Mouse (Mus musculus) MEL (cell line): ENCODE measurements around the gene Otof. TPM values are rescaled to one million over a fixed set of nuclear protein-coding genes. Genes with fewer than 3 reads are reported as not detected.
A peak's percentile ranks its signal among the peaks of the same experiment; 100 is the strongest.

Experiments
- DNase-seq: peaks from one replicate; pipeline ENCODE4 v3.0.0; 2011; ENCODE audit warnings: low read depth, low spot score
- H3K27ac ChIP-seq: 2 replicates; pipeline ENCODE4 v1.5.1; 2012; ENCODE audit warnings: low read depth, mild to moderate bottlenecking, control low read depth, low read length, moderate library complexity; ENCODE audit not compliant: control insufficient read depth
- H3K27me3 ChIP-seq, 2 experiments: fragments of 150-350 bp in 1 of 2; sonication (generic) in 1 of 2; 2 replicates each; pipeline ENCODE4 v1.6.1; 2012; ENCODE audit warnings: low read length in 2 of 2, mild to moderate bottlenecking in 2 of 2, improper control_type of control experiment in 1 of 2, moderate library complexity in 1 of 2; ENCODE audit not compliant: insufficient read depth in 2 of 2, control insufficient read depth in 1 of 2
- H3K36me3 ChIP-seq, 2 experiments: 2 replicates each; pipeline ENCODE4 v1.6.1; 2012 to 2014; ENCODE audit warnings: low read length in 2 of 2, improper control_type of control experiment in 1 of 2, inconsistent platforms in 1 of 2, mild to moderate bottlenecking in 1 of 2; ENCODE audit not compliant: insufficient read depth in 2 of 2, control insufficient read depth in 1 of 2
- H3K4me1 ChIP-seq, 2 experiments: fragments of 150-350 bp in 1 of 2; sonication (generic) in 1 of 2; 2 replicates each; pipeline ENCODE4 v1.6.1; 2012; ENCODE audit warnings: low read length in 2 of 2, improper control_type of control experiment in 1 of 2, mild to moderate bottlenecking in 1 of 2; ENCODE audit not compliant: insufficient read depth in 2 of 2, control insufficient read depth in 1 of 2
- H3K4me3 ChIP-seq, 2 experiments: fragments of 150-350 bp in 1 of 2; sonication (generic) in 1 of 2; 2 replicates each; pipeline ENCODE4 v1.5.1; 2012; ENCODE audit warnings: low read depth in 2 of 2, low read length in 2 of 2, mild to moderate bottlenecking in 2 of 2, moderate library complexity in 2 of 2, control low read depth in 1 of 2, improper control_type of control experiment in 1 of 2; ENCODE audit not compliant: control insufficient read depth in 1 of 2, insufficient read depth in 1 of 2
- H3K79me2 ChIP-seq: 2 replicates; pipeline ENCODE4 v1.6.1; 2012; ENCODE audit warnings: mild to moderate bottlenecking, low read length, moderate library complexity; ENCODE audit not compliant: control insufficient read depth, poor library complexity, insufficient read depth
- H3K9ac ChIP-seq: 2 replicates; pipeline ENCODE4 v1.6.1; 2012; ENCODE audit warnings: low read depth, mild to moderate bottlenecking, control low read depth, low read length, moderate library complexity; ENCODE audit not compliant: control insufficient read depth, poor library complexity, severe bottlenecking
- H3K9me3 ChIP-seq: fragments of 150-350 bp; sonication (generic); replicated peaks from 2 replicates; pipeline ENCODE4 v1.6.1; 2012; ENCODE audit warnings: mild to moderate bottlenecking, low read length, improper control_type of control experiment, moderate library complexity; ENCODE audit not compliant: insufficient read depth
- BHLHE40 ChIP-seq: IDR thresholded peaks from 2 replicates; pipeline ENCODE4 v1.6.1; 2012; ENCODE audit warnings: low read depth, mild to moderate bottlenecking, inconsistent platforms, low read length, improper control_type of control experiment, borderline replicate concordance
- CHD1 ChIP-seq: IDR thresholded peaks from 2 replicates; pipeline ENCODE4 v1.6.1; 2012; ENCODE audit warnings: low read depth, mild to moderate bottlenecking, inconsistent platforms, low read length, improper control_type of control experiment
- CHD2 ChIP-seq: IDR thresholded peaks from 2 replicates; pipeline ENCODE4 v1.6.1; 2011; ENCODE audit warnings: low read length, improper control_type of control experiment
- CTCF ChIP-seq, 3 experiments: IDR thresholded peaks in 2 of 3; conservative IDR thresholded peaks in 1 of 3; 2 replicates each; pipeline ENCODE4 v1.5.1; 2011 to 2012; ENCODE audit warnings: low read length in 3 of 3, low read depth in 2 of 3, mild to moderate bottlenecking in 2 of 3, improper control_type of control experiment in 1 of 3, inconsistent platforms in 1 of 3, mixed read lengths in 1 of 3, moderate library complexity in 1 of 3; ENCODE audit not compliant: control insufficient read depth in 1 of 3, insufficient read depth in 1 of 3, poor library complexity in 1 of 3, severe bottlenecking in 1 of 3
- E2F4 ChIP-seq: IDR thresholded peaks from 2 replicates; pipeline ENCODE4 v1.6.1; 2011; ENCODE audit warnings: low read depth, low read length, improper control_type of control experiment, borderline replicate concordance
- ELF1 ChIP-seq: IDR thresholded peaks from 2 replicates; pipeline ENCODE4 v1.6.1; 2014; ENCODE audit warnings: low read depth, mild to moderate bottlenecking, inconsistent platforms, low read length, improper control_type of control experiment, moderate library complexity
- EP300 ChIP-seq, 2 experiments: IDR thresholded peaks; 2 replicates each; pipeline ENCODE4 v1.6.1; 2011; ENCODE audit warnings: improper control_type of control experiment in 2 of 2, low read length in 2 of 2, low read depth in 1 of 2, mild to moderate bottlenecking in 1 of 2
- ETS1 ChIP-seq: IDR thresholded peaks from 2 replicates; pipeline ENCODE4 v1.6.1; 2012; ENCODE audit warnings: low read depth, mild to moderate bottlenecking, inconsistent platforms, low read length, improper control_type of control experiment, moderate library complexity
- GABPA ChIP-seq: IDR thresholded peaks from 2 replicates; pipeline ENCODE4 v1.6.1; 2012; ENCODE audit warnings: low read depth, mild to moderate bottlenecking, inconsistent platforms, low read length, improper control_type of control experiment, moderate library complexity
- GATA1 ChIP-seq: IDR thresholded peaks from 2 replicates; pipeline ENCODE4 v1.6.1; 2011; ENCODE audit warnings: low read depth, low read length, improper control_type of control experiment
- HCFC1 ChIP-seq: IDR thresholded peaks from 2 replicates; pipeline ENCODE4 v1.6.1; 2012; ENCODE audit warnings: low read depth, mild to moderate bottlenecking, inconsistent platforms, low read length, improper control_type of control experiment, moderate library complexity
- JUND ChIP-seq: IDR thresholded peaks from 2 replicates; pipeline ENCODE4 v1.6.1; 2011; ENCODE audit warnings: low read depth, mild to moderate bottlenecking, improper control_type of control experiment, low read length
- MAFK ChIP-seq: IDR thresholded peaks from 2 replicates; pipeline ENCODE4 v1.6.1; 2011; ENCODE audit warnings: low read depth, mild to moderate bottlenecking, low read length, improper control_type of control experiment, borderline replicate concordance
- MAX ChIP-seq: IDR thresholded peaks from 2 replicates; pipeline ENCODE4 v1.6.1; 2011; ENCODE audit warnings: low read length, improper control_type of control experiment
- MAZ ChIP-seq: IDR thresholded peaks from 2 replicates; pipeline ENCODE4 v1.6.1; 2012; ENCODE audit warnings: low read depth, mild to moderate bottlenecking, inconsistent platforms, low read length, improper control_type of control experiment
- MEF2A ChIP-seq: IDR thresholded peaks from 2 replicates; pipeline ENCODE4 v1.6.1; 2014; ENCODE audit warnings: low read depth, mild to moderate bottlenecking, inconsistent platforms, low read length, improper control_type of control experiment; ENCODE audit not compliant: poor library complexity, insufficient replicate concordance, severe bottlenecking; ENCODE audit errors: extremely low read depth
- MXI1 ChIP-seq: IDR thresholded peaks from 2 replicates; pipeline ENCODE4 v1.6.1; 2011; ENCODE audit warnings: mild to moderate bottlenecking, low read depth, low read length, improper control_type of control experiment
- MYB ChIP-seq: IDR thresholded peaks from 2 replicates; pipeline ENCODE4 v1.6.1; 2011; ENCODE audit warnings: mild to moderate bottlenecking, low read depth, low read length, improper control_type of control experiment
- MYC ChIP-seq: IDR thresholded peaks from 2 replicates; pipeline ENCODE4 v1.6.1; 2011; ENCODE audit warnings: low read depth, mild to moderate bottlenecking, low read length, improper control_type of control experiment, moderate library complexity
- NRF1 ChIP-seq: IDR thresholded peaks from 2 replicates; pipeline ENCODE4 v1.6.1; 2014; ENCODE audit warnings: low read depth, mild to moderate bottlenecking, inconsistent platforms, low read length, improper control_type of control experiment, moderate library complexity; ENCODE audit not compliant: poor library complexity, insufficient read depth, severe bottlenecking
- POLR2A ChIP-seq, 2 experiments: IDR thresholded peaks; 2 replicates each; pipeline ENCODE4 v1.6.1; 2011 to 2012; ENCODE audit warnings: low read length in 2 of 2, mild to moderate bottlenecking in 2 of 2, control low read depth in 1 of 2, improper control_type of control experiment in 1 of 2, low read depth in 1 of 2, moderate library complexity in 1 of 2; ENCODE audit not compliant: control insufficient read depth in 1 of 2, insufficient read depth in 1 of 2, poor library complexity in 1 of 2
- POLR2AphosphoS2 ChIP-seq: IDR thresholded peaks from 2 replicates; pipeline ENCODE4 v1.6.1; 2011; ENCODE audit warnings: low read length, improper control_type of control experiment
- POLR2AphosphoS5 ChIP-seq: IDR thresholded peaks from 2 replicates; pipeline ENCODE4 v1.6.1; 2012; ENCODE audit warnings: low read depth, borderline replicate concordance, mild to moderate bottlenecking, inconsistent platforms, low read length, moderate library complexity, mixed read lengths
- RAD21 ChIP-seq: IDR thresholded peaks from 2 replicates; pipeline ENCODE4 v1.6.1; 2011; ENCODE audit warnings: mild to moderate bottlenecking, low read depth, low read length, improper control_type of control experiment
- SIN3A ChIP-seq: IDR thresholded peaks from 2 replicates; pipeline ENCODE4 v1.6.1; 2012; ENCODE audit warnings: low read length, improper control_type of control experiment, inconsistent platforms
- SMC3 ChIP-seq: IDR thresholded peaks from 2 replicates; pipeline ENCODE4 v1.6.1; 2011; ENCODE audit warnings: low read depth, low read length, improper control_type of control experiment
- TBP ChIP-seq: IDR thresholded peaks from 2 replicates; pipeline ENCODE4 v1.8.0; 2011; ENCODE audit warnings: low read depth, low read length, improper control_type of control experiment
- TCF12 ChIP-seq: IDR thresholded peaks from 2 replicates; pipeline ENCODE4 v1.6.1; 2014; ENCODE audit warnings: low read depth, mild to moderate bottlenecking, inconsistent platforms, low read length, improper control_type of control experiment, moderate library complexity
- UBTF ChIP-seq: IDR thresholded peaks from 2 replicates; pipeline ENCODE4 v1.6.1; 2012; ENCODE audit warnings: low read depth, mild to moderate bottlenecking, inconsistent platforms, low read length, improper control_type of control experiment, moderate library complexity, borderline replicate concordance; ENCODE audit not compliant: insufficient read depth
- USF1 ChIP-seq: IDR thresholded peaks from 2 replicates; pipeline ENCODE4 v1.6.1; 2014; ENCODE audit warnings: low read depth, mild to moderate bottlenecking, inconsistent platforms, low read length, improper control_type of control experiment, moderate library complexity
- USF2 ChIP-seq, 2 experiments: IDR thresholded peaks; 2 replicates each; pipeline ENCODE4 v1.6.1; 2011 to 2012; ENCODE audit warnings: improper control_type of control experiment in 2 of 2, low read length in 2 of 2, borderline replicate concordance in 1 of 2, inconsistent platforms in 1 of 2, low read depth in 1 of 2, mild to moderate bottlenecking in 1 of 2; ENCODE audit not compliant: insufficient read depth in 1 of 2
- ZC3H11A ChIP-seq: IDR thresholded peaks from 2 replicates; pipeline ENCODE4 v1.6.1; 2012; ENCODE audit warnings: low read depth, mild to moderate bottlenecking, inconsistent platforms, low read length, improper control_type of control experiment
- ZKSCAN1 ChIP-seq: IDR thresholded peaks from 2 replicates; pipeline ENCODE4 v1.6.1; 2012; ENCODE audit warnings: low read depth, mild to moderate bottlenecking, inconsistent platforms, low read length, improper control_type of control experiment, moderate library complexity
- ZMIZ1 ChIP-seq: IDR thresholded peaks from 2 replicates; pipeline ENCODE4 v1.6.1; 2012; ENCODE audit warnings: low read depth, mild to moderate bottlenecking, inconsistent platforms, low read length, improper control_type of control experiment, moderate library complexity
- ZNF384 ChIP-seq: IDR thresholded peaks from 2 replicates; pipeline ENCODE4 v1.6.1; 2012; ENCODE audit warnings: low read depth, mild to moderate bottlenecking, inconsistent platforms, low read length, improper control_type of control experiment
- polyA plus RNA-seq, 2 experiments: library from polyadenylated mRNA; stranded (reverse) in 1 of 2; unstranded in 1 of 2; fragments of >175 nt in 1 of 2; fragments of >200 nt in 1 of 2; gene quantifications; 2 replicates each; pipeline versions ENCODE4 v1.2.1 to v1.2.4; 2012; ENCODE audit warnings: low replicate concordance in 2 of 2, low read depth in 1 of 2; ENCODE audit not compliant: insufficient read length in 2 of 2, insufficient read depth in 1 of 2, missing spikeins in 1 of 2
- total RNA-seq: library from RNA; depleted of rRNA; stranded (reverse); fragments of 300-350 nt; gene quantifications from 2 replicates; pipeline ENCODE4 v1.2.3, GENCODE M21; 2012

The Otof gene
- total and polyA plus RNA-seq, 3 experiments = 0.01 TPM; not detected in 2

- DNase-seq = peak; percentile 79
- Histone ChIP-seq H3K27me3 (peaks cover 7 to 27% of the 10 kb centered on the region in 2 experiments), H3K9ac (no peak overlapping the region)
- TF ChIP-seq ZKSCAN1 (no peak), RAD21 (peak; percentile 73), UBTF (no peak), GABPA (no peak), MAFK (no peak), EP300 (IDR thresholded peaks at IDR 0.05; ENCODE audit: low read depth in 1 of 2, low read length in 2 of 2) (no peak), MXI1 (no peak), SIN3A (no peak), ZMIZ1 (no peak), USF1 (no peak), MEF2A (no peak), ELF1 (no peak), USF2 (IDR thresholded peaks at IDR 0.05; ENCODE audit: borderline replicate concordance in 1 of 2, insufficient read depth in 1 of 2, low read depth in 1 of 2, low read length in 2 of 2) (no peak), MAZ (no peak), CTCF (IDR thresholded peaks at IDR 0.05 in 2 of 3, conservative IDR thresholded peaks at IDR 0.05 in 1 of 3; ENCODE audit: control insufficient read depth in 1 of 3, insufficient read depth in 1 of 3, low read depth in 2 of 3, low read length in 3 of 3, poor library complexity in 1 of 3, severe bottlenecking in 1 of 3) (peak; percentile 79 to 94 (median 85)), HCFC1 (no peak), ETS1 (no peak), GATA1 (no peak), MAX (no peak), TCF12 (no peak), CHD2 (no peak), CHD1 (no peak), POLR2AphosphoS2 (no peak), ZC3H11A (peak; percentile 60), MYB (no peak), POLR2AphosphoS5 (no peak), ZNF384 (no peak), JUND (no peak), E2F4 (no peak), MYC (no peak), TBP (no peak), NRF1 (no peak), SMC3 (peak; percentile 91), BHLHE40 (no peak), POLR2A (IDR thresholded peaks at IDR 0.05; ENCODE audit: control insufficient read depth in 1 of 2, insufficient read depth in 1 of 2, low read depth in 1 of 2, low read length in 2 of 2, poor library complexity in 1 of 2) (no peak)
- TF ChIP-seq, all 39 proteins: peak for 4
- Histone ChIP-seq H3K4me3 (no peak overlapping the region), H3K4me1 (no peaks in the 10 kb centered on the region), H3K27ac (no peak overlapping the region), H3K9me3 (no peaks in the 10 kb centered on the region), H3K36me3 (no peaks in the 10 kb centered on the region), H3K79me2 (no peaks in the 10 kb centered on the region)
Observed at GRCm38 (mm10) chr5:30482319-30482718, 20.6 kb upstream of the Otof start.
